Mouse (Mus musculus): ENCODE results near the gene Tk1.
"Not testable (repeated sequence)": the region's sequence is repeated elsewhere in the genome, so short reads cannot be mapped to it uniquely, and the experiment has no call there.

Tk1 gene

DNA sequence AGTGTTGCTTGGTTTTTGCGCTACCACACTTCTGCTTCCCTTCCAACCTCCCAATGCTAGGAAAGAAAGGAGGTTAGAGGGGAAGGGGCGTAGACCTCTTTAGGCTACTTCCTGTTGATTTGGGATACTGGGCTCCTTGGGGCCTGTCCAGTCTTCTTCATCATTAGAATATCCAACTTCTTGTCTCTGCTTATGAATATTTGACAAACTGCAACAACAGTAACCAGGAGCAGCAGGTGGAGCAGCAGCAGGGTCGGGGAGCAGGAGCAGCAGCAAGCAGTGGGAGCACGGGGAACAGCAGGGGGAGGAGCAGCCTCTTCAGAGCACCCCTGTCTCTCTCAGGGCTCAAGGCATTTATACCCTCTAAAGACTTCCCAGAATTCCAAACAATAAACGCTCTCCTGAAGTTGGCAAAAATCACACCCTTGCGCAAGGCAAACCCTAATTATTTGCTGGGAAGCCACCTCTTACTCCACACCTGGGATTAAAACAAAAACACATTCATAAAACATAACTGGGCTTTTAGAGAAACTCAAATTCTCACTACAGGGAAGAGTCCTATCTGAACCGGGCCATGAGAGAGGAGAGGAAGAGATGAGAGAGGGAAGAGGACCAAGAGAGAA is 21.8 kb upstream of the Tk1 start:
- no peak for DNase-seq (ENCODE audit: low read depth, low spot score)

DNA sequence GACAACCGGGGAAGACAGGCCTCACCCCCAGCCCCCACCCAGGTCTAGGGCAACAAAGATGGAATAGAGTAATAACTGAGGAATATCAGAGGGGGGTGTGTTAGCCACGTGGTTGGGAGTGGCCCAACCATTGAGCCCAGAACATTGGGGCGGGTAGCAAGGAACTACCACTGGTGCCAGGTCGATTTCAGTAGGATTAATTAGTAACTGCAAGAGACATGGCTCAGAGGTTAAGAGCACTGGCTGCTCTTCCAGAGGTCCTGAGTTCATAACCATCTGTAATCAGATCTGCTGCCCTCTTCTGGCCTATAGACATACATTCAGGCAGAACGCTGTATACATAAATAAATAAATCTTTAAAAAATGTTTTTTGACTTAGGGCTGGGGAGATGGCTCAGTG is 20.7 kb upstream of the Tk1 start:
- no peak for DNase-seq (ENCODE audit: low read depth, low spot score)

DNA sequence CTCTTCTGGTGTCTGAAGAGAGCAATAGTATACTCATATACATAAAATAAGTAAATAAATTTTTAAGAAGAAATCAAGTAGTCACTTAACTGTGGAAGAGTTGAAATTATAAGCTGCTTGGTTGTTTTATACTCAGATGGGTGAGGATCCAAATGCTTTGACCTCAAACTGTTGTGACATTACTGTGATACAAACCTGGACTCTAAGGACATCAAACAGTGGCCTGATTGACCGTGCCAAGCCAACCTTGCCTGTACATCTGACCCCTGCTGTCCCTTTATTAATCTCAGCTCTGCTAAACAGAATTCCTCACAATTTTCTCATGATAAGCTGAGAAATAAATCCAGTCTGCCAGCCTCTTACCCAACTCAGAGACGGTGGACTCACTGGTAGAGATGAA is 19.8 kb upstream of the Tk1 start:
- no peak for DNase-seq (ENCODE audit: low read depth, low spot score)

DNA sequence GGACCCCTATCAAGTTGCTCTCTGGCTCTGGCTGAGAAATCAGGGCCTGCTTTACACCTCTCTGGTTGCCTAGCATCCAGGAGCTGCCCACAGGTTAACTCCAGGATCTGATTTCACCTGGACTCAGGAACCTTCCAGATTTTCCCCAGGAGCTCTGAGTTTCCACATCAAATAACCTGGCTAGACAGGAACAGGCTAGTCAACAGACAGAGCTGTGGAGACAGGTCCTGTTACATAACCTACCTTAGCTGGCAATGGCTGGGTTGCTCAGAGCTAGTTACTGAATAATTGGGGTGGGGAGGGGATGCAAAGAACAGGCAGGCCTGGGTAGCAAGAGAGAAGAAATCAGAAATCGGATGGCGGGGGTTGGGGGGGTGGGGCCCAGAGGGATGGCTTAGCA is 19.1 kb upstream of the Tk1 start:
- DNase-seq (ENCODE audit: low read depth, low spot score), result no peak

DNA sequence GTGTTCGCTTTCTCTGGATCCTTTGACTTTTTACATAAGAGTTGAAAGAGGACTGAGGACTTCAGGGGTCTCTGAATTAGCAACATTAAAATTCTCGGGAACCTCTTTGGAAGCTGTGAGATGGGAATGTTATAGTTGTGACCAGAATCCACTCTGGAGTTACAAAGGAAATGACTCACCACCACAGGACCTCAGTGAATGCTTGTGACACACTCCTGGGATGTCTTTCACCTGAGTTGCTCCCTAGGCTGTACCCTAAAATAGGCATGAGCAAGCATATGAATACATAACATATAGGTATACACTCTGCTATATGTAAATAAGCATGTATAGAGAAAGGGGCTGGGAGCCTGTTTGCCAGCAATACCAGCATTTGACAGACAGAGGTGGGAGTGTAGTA is 17.5 kb upstream of the Tk1 start:
- DNase-seq (ENCODE audit: low read depth, low spot score), result no peak

DNA sequence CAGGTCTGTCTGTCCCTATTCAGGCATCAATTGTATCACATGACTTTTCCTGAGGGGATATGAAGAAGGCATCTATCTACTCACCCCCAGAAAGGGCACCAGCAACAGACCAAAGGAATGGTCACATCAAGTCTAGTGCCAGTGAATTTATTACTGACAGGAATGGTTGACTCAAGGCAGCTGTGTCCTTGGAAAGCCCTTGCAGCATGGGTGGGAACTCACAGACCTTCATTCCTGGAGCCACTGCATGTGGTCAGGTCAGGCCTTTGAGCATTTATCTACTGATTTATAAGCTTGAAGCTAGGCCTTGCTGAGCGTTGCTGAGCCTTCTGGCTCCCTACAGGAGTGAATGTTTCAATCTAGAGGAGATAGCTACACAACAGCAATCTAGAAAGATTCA is 15.0 kb upstream of the Tk1 start:
- DNase-seq (ENCODE audit: low read depth, low spot score), result no peak

DNA sequence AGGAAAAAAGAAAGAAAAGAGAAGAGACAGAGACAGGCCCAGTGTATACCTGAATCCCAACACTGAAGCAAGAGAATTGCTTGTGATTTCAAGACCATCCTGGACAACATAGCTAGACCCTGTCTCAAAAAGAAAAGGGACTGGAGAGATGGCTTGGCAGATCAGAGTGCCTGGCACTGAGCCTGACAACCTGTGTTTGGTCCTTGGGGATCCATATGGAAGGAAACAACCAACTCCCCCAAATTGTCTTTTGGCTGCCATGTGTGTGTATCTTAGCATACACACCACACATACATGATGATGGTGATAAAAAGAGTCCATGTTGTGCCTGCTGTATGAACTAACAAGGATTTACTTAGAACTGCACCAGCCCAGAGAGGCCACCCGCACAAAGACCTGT is 13.1 kb upstream of the Tk1 start:
- DNase-seq (ENCODE audit: low read depth, low spot score), result no peak

DNA sequence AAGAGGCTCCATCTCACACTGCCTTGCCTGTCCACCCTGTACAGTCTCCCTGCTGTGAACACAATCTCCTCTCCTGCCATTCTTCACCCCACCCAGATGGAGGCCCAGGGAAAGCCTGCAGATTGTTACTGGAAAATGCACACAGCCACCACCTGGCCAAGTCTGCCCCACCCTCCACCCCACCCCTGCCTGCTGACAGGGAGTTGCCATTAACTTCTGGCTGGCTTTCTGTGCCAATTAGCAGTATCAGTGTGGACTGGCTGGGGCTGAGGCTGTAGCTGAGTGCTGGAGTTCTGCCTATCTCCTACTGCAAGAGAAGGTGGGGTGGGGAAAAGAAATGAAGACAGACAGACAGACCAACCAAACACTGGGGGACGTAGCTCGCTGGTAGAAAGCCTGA is 12.7 kb upstream of the Tk1 start:
- DNase-seq (ENCODE audit: low read depth, low spot score), result no peak

DNA sequence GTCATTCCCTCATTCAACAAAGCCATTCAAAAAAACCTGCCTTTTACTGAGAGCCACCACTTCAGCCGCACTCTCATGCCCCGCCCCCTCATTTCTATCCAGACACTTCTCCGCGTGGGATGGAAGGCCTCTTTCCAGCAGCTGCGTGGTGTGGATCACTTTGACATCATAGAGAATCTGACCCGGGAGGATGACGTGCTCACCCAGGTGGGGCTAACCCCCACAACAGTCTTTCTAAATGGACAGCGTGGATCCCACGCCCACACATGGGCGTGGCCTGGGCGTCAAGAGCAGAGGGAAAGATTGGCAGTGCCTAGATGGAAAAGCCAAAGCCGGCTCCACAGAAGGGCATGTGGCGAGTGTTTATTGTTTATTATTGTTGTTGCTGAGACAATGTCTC is 10.4 kb upstream of the Tk1 start:
- peak; percentile 73 for DNase-seq (ENCODE audit: low read depth, low spot score)

DNA sequence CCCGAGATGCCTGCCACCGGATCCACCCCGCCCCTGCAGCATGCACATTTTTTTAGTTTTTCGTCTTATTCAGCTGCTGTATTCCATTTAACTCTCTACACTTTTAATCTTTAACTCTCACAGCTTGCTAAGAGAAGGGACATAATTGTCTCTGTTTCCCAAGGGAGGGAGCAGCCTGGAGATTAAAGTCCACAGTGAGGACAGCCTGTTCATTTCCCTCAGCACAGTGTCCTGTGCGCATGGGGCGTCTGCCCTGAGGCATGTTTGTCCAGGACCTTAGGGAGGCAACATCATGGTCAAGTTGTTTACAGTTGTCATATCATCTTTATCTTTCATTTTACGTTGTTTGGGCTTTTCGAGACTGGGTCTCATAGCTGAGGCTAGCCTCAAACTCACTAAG is 8.2 kb upstream of the Tk1 start:
- DNase-seq (ENCODE audit: low read depth, low spot score), result no peak

DNA sequence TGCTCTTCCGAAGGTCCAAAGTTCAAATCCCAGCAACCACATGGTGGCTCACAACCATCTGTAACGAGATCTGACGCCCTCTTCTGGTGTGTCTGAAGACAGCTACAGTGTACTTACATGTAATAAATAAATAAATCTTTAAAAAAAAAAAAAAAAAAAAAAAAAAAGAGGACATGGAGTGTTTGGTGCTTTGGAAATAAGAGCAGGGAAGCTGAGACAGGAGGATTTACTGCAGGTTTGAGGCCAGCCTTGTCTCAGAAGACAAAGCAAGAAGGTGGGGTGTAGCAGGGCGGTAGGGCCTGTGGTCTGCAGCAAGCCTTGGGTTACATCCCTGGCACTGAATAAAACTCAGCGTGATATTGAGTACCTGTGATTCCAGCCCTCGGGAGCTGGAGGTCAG is 7.6 kb upstream of the Tk1 start:
- not testable (repeated sequence) for DNase-seq (ENCODE audit: low read depth, low spot score)

DNA sequence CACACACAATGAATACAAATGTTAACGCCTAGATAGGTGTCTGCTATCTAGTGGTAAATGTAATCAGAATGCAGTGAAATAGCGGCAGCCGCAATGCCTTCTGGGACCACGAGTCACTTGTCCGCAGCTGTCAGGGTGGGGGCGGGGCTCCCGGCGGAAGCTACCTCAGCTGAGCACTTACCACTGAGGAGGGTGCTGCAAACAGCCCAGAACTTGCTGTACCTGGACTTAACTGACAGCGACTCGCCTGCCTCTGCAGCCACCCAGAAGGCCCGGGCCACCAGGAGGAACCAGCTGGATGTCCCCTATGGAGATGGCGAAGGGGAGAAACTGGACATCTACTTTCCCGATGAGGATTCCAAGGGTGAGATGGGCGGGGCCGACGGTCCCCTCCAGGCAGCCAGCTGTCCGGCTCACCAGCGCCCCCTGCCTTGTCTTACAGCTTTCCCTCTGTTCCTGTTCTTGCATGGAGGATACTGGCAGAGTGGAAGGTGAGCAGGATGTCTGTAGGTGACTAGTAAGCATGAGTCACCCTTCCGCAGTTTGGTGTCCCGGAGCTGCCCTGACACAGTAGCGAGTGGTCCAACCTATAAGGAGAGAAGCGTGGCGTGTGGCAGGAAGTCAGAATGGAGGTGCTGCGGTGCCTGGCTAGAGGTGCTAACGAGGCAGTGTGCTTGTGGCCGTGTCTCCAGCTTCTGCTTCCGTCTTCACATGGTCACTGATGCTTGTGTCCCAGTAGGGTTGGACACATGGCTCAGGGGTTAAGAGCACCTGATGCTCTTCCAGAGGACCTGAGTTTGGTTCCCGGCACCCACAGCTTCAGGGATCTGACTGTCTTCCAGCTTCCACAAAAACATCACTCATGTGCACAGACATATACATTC is 6.4 kb upstream of the Tk1 start:
- peak; percentile 97 for DNase-seq (ENCODE audit: low read depth, low spot score)

DNA sequence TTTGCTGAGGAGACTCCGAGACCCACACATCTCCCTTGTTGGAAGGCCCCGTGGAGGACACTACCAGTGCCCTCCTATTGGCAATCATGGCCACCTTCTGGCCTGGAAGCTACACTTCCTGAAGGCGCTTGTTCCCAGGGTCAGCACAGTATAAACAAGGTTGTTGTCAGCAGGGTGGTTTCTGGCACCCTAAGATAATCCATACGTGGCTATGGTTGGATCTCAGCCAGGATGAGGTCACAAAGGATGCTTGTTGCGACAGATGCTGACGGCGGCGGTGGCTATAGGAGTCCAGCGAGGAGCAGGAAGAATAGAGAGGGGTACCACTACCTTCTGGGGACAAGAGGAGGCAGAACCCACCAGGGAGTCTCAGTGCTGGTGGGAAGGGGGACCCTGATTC is 4.5 kb upstream of the Tk1 start:
- no peak for DNase-seq (ENCODE audit: low read depth, low spot score)

DNA sequence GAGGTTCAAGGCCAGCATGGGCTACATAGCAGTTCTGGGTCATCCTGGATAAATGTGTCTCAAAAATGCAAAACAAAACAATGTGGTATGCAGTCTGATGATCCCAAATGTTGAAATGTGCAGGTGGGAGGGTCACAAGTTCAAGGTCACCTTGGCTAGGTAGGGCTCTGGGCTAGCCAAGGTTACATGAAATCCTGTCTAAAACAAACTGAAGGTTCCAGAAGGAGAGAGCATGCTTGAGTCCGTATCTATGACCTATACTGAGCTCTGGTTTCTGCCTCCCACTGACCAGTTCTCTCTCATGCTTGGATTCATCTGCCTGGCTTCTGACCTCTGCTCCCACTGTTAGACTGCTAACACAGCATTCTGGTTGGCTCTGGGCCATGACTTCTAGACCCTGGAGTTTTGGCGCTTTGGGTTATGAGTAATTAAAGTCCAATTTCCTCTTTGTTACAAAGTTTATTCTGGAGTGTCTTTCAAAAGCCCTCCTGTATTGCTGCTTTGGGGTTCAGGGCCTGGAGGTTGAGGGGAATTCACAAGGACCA is 3.9 kb upstream of the Tk1 start:
- DNase-seq (ENCODE audit: low read depth, low spot score), result no peak

DNA sequence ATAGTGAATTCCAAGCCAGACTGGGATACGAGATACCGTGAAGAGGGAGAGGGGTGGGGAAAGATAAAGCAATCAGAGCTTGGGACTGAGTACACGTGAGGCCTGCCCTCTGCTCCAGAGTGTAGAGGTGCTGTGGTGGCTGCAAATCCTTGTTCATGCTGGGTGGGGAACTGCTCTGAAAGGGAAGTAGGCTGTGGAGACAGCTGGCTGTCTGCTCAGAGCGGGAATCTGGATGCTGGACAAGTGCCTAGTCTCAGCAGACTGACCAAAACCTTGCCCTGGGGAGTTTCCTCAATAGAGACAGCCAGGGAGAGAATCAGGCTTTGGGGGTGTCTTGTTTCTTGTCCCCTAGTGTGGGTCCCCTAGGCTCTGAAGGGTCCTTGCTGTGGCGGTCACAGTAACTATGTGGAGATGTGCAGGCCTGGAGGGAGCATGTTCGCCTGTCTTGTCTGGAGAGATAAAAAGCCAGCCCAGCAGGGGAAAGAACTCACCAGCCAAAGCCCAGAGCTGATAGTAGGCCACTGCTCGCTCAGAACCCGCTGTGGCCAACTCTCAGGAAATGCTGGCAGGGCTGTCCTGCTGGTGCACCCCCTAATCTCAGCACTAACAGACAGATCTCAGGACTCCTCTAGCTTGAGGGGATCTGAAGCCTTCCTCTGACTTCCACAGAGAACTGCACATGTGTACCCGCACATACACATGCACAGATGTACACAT is 3.2 kb upstream of the Tk1 start:
- no peak for DNase-seq (ENCODE audit: low read depth, low spot score)

DNA sequence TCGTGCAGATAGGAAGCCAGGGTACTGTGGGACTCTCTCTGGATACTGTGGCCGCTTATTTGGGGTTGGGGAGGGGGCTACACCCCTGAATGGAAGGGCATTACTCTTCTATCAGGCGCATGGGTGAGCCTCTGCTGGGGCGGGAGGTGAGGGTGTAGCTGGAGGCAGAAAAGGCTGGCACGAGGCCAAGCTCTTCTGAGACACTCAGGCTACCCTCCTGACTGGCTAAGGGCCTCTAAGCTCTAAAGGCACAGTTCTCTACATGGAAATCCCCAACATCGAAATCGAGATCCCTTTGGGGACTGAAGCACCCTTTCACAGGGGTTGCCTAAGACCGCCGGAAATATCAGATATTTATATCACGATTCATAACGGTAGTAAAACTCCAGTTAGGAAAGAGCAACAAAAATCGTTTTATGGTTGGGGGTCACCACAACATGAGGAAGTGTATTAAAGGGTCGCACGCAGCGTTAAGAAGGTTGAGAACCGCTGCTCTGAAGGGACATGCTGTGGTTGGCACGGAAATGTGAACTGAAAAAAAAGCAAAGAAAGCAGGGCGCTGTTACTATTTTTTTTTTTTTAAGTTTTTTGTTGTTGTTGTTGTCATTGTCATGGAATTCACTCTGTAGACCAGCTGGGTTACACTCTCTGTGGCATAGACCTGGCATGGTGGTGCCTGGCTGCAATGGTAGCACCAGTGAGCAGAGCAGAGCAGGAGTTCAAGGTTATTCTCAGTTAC is 2.4 kb upstream of the Tk1 start:
- DNase-seq (ENCODE audit: low read depth, low spot score), result no peak

DNA sequence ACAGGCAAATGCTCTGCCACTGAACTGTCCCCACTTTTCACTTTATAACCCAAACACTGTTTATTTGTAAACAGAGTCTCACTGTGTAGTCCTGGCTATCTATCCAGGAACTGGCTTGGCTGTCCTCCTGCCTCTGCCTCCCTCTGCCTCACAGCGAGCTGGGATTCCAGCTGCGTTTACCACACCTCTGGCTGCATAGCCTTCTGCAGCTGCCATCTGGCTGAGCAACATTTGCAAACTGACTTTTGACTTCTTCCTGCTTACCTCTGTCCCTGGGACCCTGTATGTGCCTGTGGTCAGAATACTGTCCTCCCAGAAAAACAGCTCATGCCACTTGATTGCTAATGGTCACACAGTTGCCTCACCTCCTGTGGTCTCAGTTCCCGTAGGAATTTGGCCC is 1.5 kb upstream of the Tk1 start:
- DNase-seq (ENCODE audit: low read depth, low spot score), result no peak

DNA sequence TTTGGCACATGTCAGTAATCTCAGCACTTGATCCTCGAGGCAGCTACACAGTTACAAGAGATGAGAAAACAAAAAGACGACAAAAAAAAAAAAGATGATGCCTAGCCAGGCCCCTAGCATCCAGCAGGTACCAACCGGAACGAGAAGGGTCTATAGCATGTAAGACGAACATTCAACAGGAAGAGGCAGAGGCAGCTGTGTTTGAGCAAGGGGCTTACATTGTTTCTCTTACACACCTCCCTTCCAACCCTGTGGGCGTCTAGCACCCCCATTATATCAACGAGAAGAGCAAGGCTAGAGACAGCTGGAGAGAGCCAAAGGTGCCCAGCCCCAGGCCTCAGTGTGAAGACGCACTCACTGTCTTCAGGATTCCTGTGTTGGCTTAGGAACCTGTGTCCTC is 1.0 kb upstream of the Tk1 start:
- no peak for DNase-seq (ENCODE audit: low read depth, low spot score)

DNA sequence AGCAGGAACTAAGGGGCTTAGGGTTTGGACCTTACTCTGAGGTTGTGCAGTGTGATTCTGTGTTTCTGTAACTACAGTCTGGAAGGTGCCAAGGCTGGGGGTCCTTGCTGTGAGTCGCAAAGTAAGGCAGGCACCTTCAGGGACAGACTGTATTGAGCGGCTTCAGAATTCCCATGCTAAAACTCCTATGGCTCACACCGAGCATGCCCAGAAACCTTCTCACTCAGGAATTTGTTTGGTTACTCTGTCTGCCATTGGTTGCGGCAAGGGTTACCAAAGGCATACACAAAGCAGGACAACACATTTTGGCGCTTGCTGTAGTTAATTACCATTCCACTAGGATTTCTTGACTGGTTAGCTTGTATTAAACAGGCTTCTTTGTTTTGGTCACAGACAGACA is 272 bp upstream of the Tk1 start:
- DNase-seq (ENCODE audit: low read depth, low spot score), result no peak

DNA sequence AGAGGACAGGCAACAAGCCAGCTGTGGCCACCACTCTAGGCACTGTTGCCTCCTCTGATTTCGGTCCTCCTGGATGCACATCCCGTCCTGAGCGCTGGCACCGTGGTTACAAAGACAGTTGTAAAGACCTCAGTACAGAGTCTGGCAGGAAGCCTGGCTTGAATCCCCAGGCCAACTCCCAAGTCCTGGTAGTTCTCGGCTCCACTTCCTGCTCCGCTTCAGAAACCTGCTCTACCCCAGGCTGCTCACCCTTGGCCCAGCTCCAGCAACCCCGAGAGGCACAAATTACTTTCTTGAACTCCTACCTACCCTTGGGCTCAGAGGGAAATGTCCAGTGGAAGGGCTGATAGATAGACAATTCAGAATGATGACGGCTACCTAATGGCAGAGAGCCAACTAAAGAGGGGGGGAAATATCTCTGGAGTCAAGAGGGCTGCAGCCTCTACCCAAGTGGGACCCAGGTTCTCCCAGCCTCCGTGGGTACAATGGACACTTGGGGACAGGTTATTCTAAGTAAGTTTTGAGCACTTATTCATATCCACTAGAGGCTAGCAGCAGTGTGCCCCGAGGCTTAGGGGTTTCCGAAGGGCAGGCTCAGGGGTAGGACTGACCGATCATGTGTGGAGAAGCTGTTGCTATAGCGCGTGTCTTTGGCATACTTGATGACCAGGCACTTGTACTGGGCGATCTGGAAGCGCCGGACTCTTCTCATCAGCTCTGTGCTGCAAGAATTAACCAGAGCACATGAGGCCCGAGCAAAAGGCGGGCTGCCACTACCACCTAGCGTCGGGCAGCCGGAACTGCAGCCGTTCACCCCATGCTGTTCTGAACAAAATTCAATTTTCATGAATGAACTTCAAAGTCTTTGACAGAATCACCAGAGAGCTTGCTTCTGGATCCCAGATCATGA is 1.6 kb downstream of the Tk1 start:
- DNase-seq (ENCODE audit: low read depth, low spot score), result no peak

DNA sequence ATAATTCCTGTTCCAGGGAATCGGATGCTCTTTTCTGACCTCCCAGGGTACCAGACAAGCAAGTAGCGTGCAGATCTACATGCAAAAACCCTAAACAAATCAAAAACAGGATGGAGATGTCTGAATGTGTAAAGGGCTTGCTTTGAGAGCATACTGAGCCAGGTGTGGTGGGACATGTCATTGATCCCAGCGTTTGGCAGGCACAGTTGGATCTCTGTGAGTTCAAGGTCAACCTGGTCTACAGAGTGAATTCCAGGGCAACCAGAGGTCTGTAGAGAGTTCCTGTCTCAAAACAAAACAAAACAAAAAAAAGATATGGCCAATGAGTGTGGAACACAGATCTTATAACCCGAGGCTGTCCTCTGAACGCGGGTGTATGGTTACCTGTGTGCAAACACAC is 2.5 kb downstream of the Tk1 start:
- no peak for DNase-seq (ENCODE audit: low read depth, low spot score)

Measured in WW6 (cell line).